Mouse (Mus musculus) brain, embryonic 14.5 days (tissue): ENCODE data around the gene Tnik.

ENCODE experiments used
- CTCF ChIP-seq: fragments of 200-500 bp; IDR thresholded peaks from 2 replicates; pipeline ENCODE4 v1.5.1; 2012; ENCODE audit warnings: inconsistent platforms, mild to moderate bottlenecking, moderate library complexity, borderline replicate concordance; ENCODE audit not compliant: insufficient read depth, insufficient read length; ENCODE audit errors: extremely low read depth
- POLR2A ChIP-seq: fragments of 200-500 bp; IDR thresholded peaks from 2 replicates; pipeline ENCODE4 v1.6.1; 2012; ENCODE audit warnings: mild to moderate bottlenecking, inconsistent platforms, borderline replicate concordance; ENCODE audit not compliant: poor library complexity, insufficient read depth, insufficient read length, severe bottlenecking; ENCODE audit errors: extremely low read depth

DNA sequence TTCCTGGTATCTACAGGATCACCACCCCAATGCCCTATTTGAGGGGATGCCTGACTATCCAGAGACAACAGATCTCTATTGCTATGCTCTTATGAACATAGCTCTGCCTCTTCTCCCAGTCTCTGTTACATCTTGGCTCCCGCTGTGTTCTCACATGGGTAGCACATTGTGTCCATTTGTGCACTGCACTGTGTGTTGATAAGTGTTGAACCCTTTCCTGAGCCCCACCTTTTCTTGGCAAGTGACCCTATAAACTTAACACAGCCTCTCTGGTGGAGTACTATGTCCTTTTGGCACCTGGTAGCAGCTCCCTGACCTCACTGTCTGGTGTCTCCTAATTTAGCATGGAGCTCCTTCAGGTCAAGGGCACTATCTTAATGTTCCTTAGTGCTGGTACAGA, 108.6 kb downstream of the Tnik start:
- TF ChIP-seq CTCF, result no peak
- TF ChIP-seq POLR2A, result no peak
